Mouse (Mus musculus) C2C12 (cell line): Measurements from ENCODE around the gene Atg16l1. TPM values are rescaled to one million over a fixed set of nuclear protein-coding genes. Genes with fewer than 3 reads are reported as not detected.
"Not testable (repeated sequence)": the region's sequence is repeated elsewhere in the genome, so short reads cannot be mapped to it uniquely, and the experiment has no call there.

Experiments
- H3K27me3 ChIP-seq: one replicate; pipeline ENCODE4 v1.6.1; 2011; ENCODE audit not compliant: control insufficient read depth, insufficient read depth, insufficient read length
- H3K36me3 ChIP-seq: one replicate; pipeline ENCODE4 v1.6.1; 2011; ENCODE audit not compliant: control insufficient read depth, insufficient read depth
- H3K4me3 ChIP-seq: one replicate; pipeline ENCODE4 v1.5.1; 2011; ENCODE audit warnings: mild to moderate bottlenecking, control low read depth; ENCODE audit not compliant: poor library complexity, insufficient read depth, severe bottlenecking
- H3K79me2 ChIP-seq: one replicate; pipeline ENCODE4 v1.6.1; 2011; ENCODE audit not compliant: control insufficient read depth, insufficient read depth
- H3K79me3 ChIP-seq: one replicate; pipeline ENCODE4 v1.6.1; 2011; ENCODE audit warnings: low read depth, control low read depth
- H3ac ChIP-seq: one replicate; pipeline ENCODE3; 2011; ENCODE audit warnings: low read depth; ENCODE audit not compliant: control insufficient read depth, insufficient read length
- CEBPB ChIP-seq: IDR thresholded peaks from one replicate; pipeline ENCODE4 v1.6.1; 2011; ENCODE audit warnings: low read depth, mild to moderate bottlenecking, control low read depth, moderate library complexity
- CTCF ChIP-seq: IDR thresholded peaks from one replicate; pipeline ENCODE4 v1.5.1; 2011; ENCODE audit not compliant: control insufficient read depth, insufficient read depth, insufficient read length
- FOSL1 ChIP-seq: IDR thresholded peaks from one replicate; pipeline ENCODE4 v1.8.0; 2011; ENCODE audit warnings: mild to moderate bottlenecking, low read length; ENCODE audit not compliant: poor library complexity, insufficient read depth, severe bottlenecking
- MAX ChIP-seq: IDR thresholded peaks from one replicate; pipeline ENCODE4 v1.6.1; 2011; ENCODE audit warnings: mild to moderate bottlenecking, control low read depth
- MYOD1 ChIP-seq: IDR thresholded peaks from one replicate; pipeline ENCODE4 v1.6.1; 2011; ENCODE audit warnings: low read depth; ENCODE audit not compliant: control insufficient read depth, insufficient read length
- MYOG ChIP-seq: IDR thresholded peaks from one replicate; pipeline ENCODE4 v1.6.1; 2011; ENCODE audit not compliant: control insufficient read depth, insufficient read length; ENCODE audit errors: extremely low read depth
- USF1 ChIP-seq: IDR thresholded peaks from one replicate; pipeline ENCODE4 v1.6.1; 2011; ENCODE audit warnings: low read depth, mild to moderate bottlenecking, control low read depth, moderate library complexity
- polyA plus RNA-seq: library from polyadenylated mRNA; unstranded; fragments of >200 nt; fragmentation: generic; extraction: Trizol; gene quantifications from one replicate; pipeline ENCODE4 v1.2.1, GENCODE M21; 2012; ENCODE audit warnings: missing spikeins

Gene Atg16l1
- polyA plus RNA-seq, 1 experiment = 20.1 TPM

GRCm38 (mm10) chr1:87813155-87813554 is 57.5 kb downstream of the Atg16l1 start:
- Histone ChIP-seq H3K4me3 (no peak overlapping the region), H3K36me3 (no peaks in the 10 kb centered on the region), H3K79me2 (no peaks in the 10 kb centered on the region), H3K79me3 (no peaks in the 10 kb centered on the region), H3K27me3 (no peaks in the 10 kb centered on the region), H3ac (no peak overlapping the region)
- TF ChIP-seq USF1 (no peak), CEBPB (no peak), MAX (no peak), MYOG (no peak), CTCF (no peak), FOSL1 (no peak)

- no peak for TF ChIP-seq FOSL1
- no peak for TF ChIP-seq CEBPB
- TF ChIP-seq MYOG = no peak
- no peak for TF ChIP-seq MYOD1
- no peak for TF ChIP-seq USF1
- TF ChIP-seq MAX = no peak
- no peak for TF ChIP-seq CTCF
- Histone ChIP-seq H3ac (no peak overlapping the region), H3K79me2 (no peaks in the 10 kb centered on the region), H3K79me3 (no peaks in the 10 kb centered on the region), H3K27me3 (no peaks in the 10 kb centered on the region), H3K4me3 (no peak overlapping the region), H3K36me3 (no peaks in the 10 kb centered on the region)
These were observed 58.0 kb downstream of the Atg16l1 start for GRCm38 (mm10) chr1:87813681-87814080.

- no peaks in the 10 kb centered on the region for H3K36me3 ChIP-seq
- H3K27me3 ChIP-seq = no peaks in the 10 kb centered on the region
- TF ChIP-seq USF1 (no peak), MYOD1 (no peak), CTCF (no peak), MAX (no peak), FOSL1 (no peak), CEBPB (no peak), MYOG (no peak)
These were observed 68.8 kb downstream of the Atg16l1 start for GRCm38 (mm10) chr1:87824420-87824995.

GRCm38 (mm10) chr1:87825281-87825680 is 69.6 kb downstream of the Atg16l1 start:
- no peaks in the 10 kb centered on the region for H3K27me3 ChIP-seq
- H3K79me3 ChIP-seq = no peaks in the 10 kb centered on the region
- H3K79me2 ChIP-seq = no peaks in the 10 kb centered on the region
- H3K4me3 ChIP-seq = no peak overlapping the region
- no peaks in the 10 kb centered on the region for H3K36me3 ChIP-seq
- no peak overlapping the region for H3ac ChIP-seq
- no peak for TF ChIP-seq MAX
- TF ChIP-seq MYOG = no peak
- TF ChIP-seq USF1 = no peak

More at GRCm38 (mm10) chr1:87824420-87824995, 68.8 kb downstream of the Atg16l1 start:
- Histone ChIP-seq H3ac (no peak overlapping the region), H3K79me2 (no peaks in the 10 kb centered on the region), H3K4me3 (no peak overlapping the region), H3K79me3 (no peaks in the 10 kb centered on the region)

GRCm38 (mm10) chr1:87825991-87826390 is 70.3 kb downstream of the Atg16l1 start:
- H3K79me2 ChIP-seq = no peaks in the 10 kb centered on the region
- no peak overlapping the region for H3K4me3 ChIP-seq
- TF ChIP-seq USF1 = no peak
- TF ChIP-seq CTCF = no peak
- TF ChIP-seq CEBPB = no peak
- no peak for TF ChIP-seq MYOG
- no peak for TF ChIP-seq MAX
- TF ChIP-seq FOSL1 = no peak
- no peak for TF ChIP-seq MYOD1
- no peaks in the 10 kb centered on the region for H3K36me3 ChIP-seq
- H3ac ChIP-seq = no peak overlapping the region
- H3K79me3 ChIP-seq = no peaks in the 10 kb centered on the region
- no peaks in the 10 kb centered on the region for H3K27me3 ChIP-seq

- no peaks in the 10 kb centered on the region for H3K27me3 ChIP-seq
- H3K36me3 ChIP-seq = no peaks in the 10 kb centered on the region
- no peak for TF ChIP-seq USF1
- no peak for TF ChIP-seq CTCF
- TF ChIP-seq CEBPB = no peak
- TF ChIP-seq MYOG = no peak
- TF ChIP-seq MAX = no peak
- TF ChIP-seq MYOD1 = no peak
- no peak for TF ChIP-seq FOSL1
- H3K79me3 ChIP-seq = no peaks in the 10 kb centered on the region
- no peak overlapping the region for H3K4me3 ChIP-seq
- H3ac ChIP-seq = no peak overlapping the region
- H3K79me2 ChIP-seq = no peaks in the 10 kb centered on the region
These were observed 70.8 kb downstream of the Atg16l1 start for GRCm38 (mm10) chr1:87826474-87826873.

GRCm38 (mm10) chr1:87827476-87827875 is 71.8 kb downstream of the Atg16l1 start:
- H3ac ChIP-seq, H3K79me3 ChIP-seq, H3K27me3 ChIP-seq, H3K36me3 ChIP-seq, H3K4me3 ChIP-seq, H3K79me2 ChIP-seq: not testable (repeated sequence)
